ENCODE assay signal across 28 mouse cellular contexts in genomic region chr15:97819937-97820336, GRCm38 (mm10). TPM values are rescaled to one million over a fixed set of nuclear protein-coding genes. Genes with fewer than 3 reads are reported as not detected.
A peak's percentile ranks its signal among the peaks of the same experiment; 100 is the strongest.
DNase-seq lines count a peak whose midpoint lies in the region; ATAC-seq lines count a peak whose summit lies in the region.
"Had no signal": no experiment of that assay in that cellular context is flagged by ENCODE, and none has a peak within 500 bp of the region (broad histone marks: within the 10 kb centered on the region; RNA-seq: fewer than 3 reads in every experiment).

No protein-coding gene starts in this region.

- no peaks in the 10 kb centered on the region for H3K9me3 ChIP-seq in megakaryocyte, embryonic 14.5 days
- no peaks in the 10 kb centered on the region for H3K9me3 ChIP-seq in limb, embryonic 10.5 days (replicated peaks)
- H3K9me3 ChIP-seq in forebrain, embryonic 12.5 days = 0 out of 2 replicates have a peak, but pooled peaks cover 8% of the 10 kb centered on the region
- H3K9me3 ChIP-seq: embryonic facial prominence, embryonic 12.5 days; forebrain, embryonic 13.5 days; heart, embryonic 13.5 days; intestine, embryonic 15.5 days; limb, embryonic 13.5 days; lung, embryonic 15.5 days; midbrain, embryonic 13.5 days had no signal

- no peaks in the 10 kb centered on the region for H3K27me3 ChIP-seq in megakaryocyte, embryonic 14.5 days (replicated peaks)
- no peaks in the 10 kb centered on the region for H3K27me3 ChIP-seq in limb, embryonic 10.5 days (ENCODE audit: low read depth, poor library complexity, severe bottlenecking)
- H3K27me3 ChIP-seq in forebrain, embryonic 12.5 days = peaks cover 3% of the 10 kb centered on the region; the same call in 1 of the 2 replicates
- H3K27me3 ChIP-seq: CH12.LX; embryonic facial prominence, embryonic 12.5 days; forebrain, embryonic 13.5 days; heart, embryonic 13.5 days; intestine, embryonic 15.5 days; limb, embryonic 13.5 days; lung, embryonic 15.5 days; midbrain, embryonic 13.5 days had no signal

- 76% methylated on average over 9 of the region's 9 CpGs for WGBS in limb, embryonic 10.5 days
- WGBS in forebrain, embryonic 12.5 days = 85% methylated on average over 9 of the region's 9 CpGs

- H3K4me2 ChIP-seq in forebrain, embryonic 12.5 days = no peak overlapping the region
- H3K4me2 ChIP-seq: embryonic facial prominence, embryonic 12.5 days; forebrain, embryonic 13.5 days; intestine, embryonic 15.5 days; limb, embryonic 13.5 days; liver, embryonic 11.5 days; lung, embryonic 15.5 days; midbrain, embryonic 13.5 days had no signal

- H3K4me3 ChIP-seq in megakaryocyte, embryonic 14.5 days (replicated peaks) = peak overlapping the region; percentile 50
- H3K4me3 ChIP-seq in limb, embryonic 10.5 days = no peak overlapping the region
- no peak overlapping the region for H3K4me3 ChIP-seq in forebrain, embryonic 12.5 days (replicated peaks)
- H3K4me3 ChIP-seq: embryonic facial prominence, embryonic 12.5 days; forebrain, embryonic 13.5 days; heart, embryonic 13.5 days; intestine, embryonic 15.5 days; layer of hippocampus, adult 2 months; left cerebral cortex, adult 2 months; limb, embryonic 13.5 days; lung, embryonic 15.5 days; midbrain, embryonic 13.5 days had no signal

- no peak for ATAC-seq in megakaryocyte, adult 5-6 weeks (ENCODE audit: poor library complexity, severe bottlenecking)
- ATAC-seq in forebrain, embryonic 12.5 days (ENCODE audit: low FRiP score) = no peak
- ATAC-seq: forebrain, embryonic 13.5 days; intestine, embryonic 15.5 days; midbrain, embryonic 13.5 days had no signal

- H3K36me3 ChIP-seq in megakaryocyte, embryonic 14.5 days (replicated peaks; ENCODE audit: low read length) = peaks cover 16% of the 10 kb centered on the region
- H3K36me3 ChIP-seq in limb, embryonic 10.5 days = peaks cover 32% of the 10 kb centered on the region
- 0 out of 2 replicates have a peak, but pooled peaks cover 7% of the 10 kb centered on the region for H3K36me3 ChIP-seq in forebrain, embryonic 12.5 days (replicated peaks)
- H3K36me3 ChIP-seq: intestine, embryonic 15.5 days had no signal

- H3K9ac ChIP-seq in forebrain, embryonic 12.5 days = no peak overlapping the region
- H3K9ac ChIP-seq: embryonic facial prominence, embryonic 12.5 days; forebrain, embryonic 13.5 days; heart, embryonic 13.5 days; intestine, embryonic 15.5 days; limb, embryonic 13.5 days; lung, embryonic 15.5 days; midbrain, embryonic 13.5 days had no signal

- H3K4me1 ChIP-seq in megakaryocyte, embryonic 14.5 days = peaks cover 95% of the 10 kb centered on the region
- peaks cover 57% of the 10 kb centered on the region for H3K4me1 ChIP-seq in limb, embryonic 10.5 days
- peaks cover 28% of the 10 kb centered on the region for H3K4me1 ChIP-seq in forebrain, embryonic 12.5 days

- H3K27ac ChIP-seq in limb, embryonic 10.5 days = 0 out of 2 replicates have a peak overlapping the region, but pooled peaks have one; percentile 78
- H3K27ac ChIP-seq in forebrain, embryonic 12.5 days = no peak overlapping the region
- H3K27ac ChIP-seq: embryonic facial prominence, embryonic 12.5 days; forebrain, embryonic 13.5 days; layer of hippocampus, adult 2 months; left cerebral cortex, adult 2 months; limb, embryonic 13.5 days; lung, embryonic 15.5 days; midbrain, embryonic 13.5 days had no signal

- DNase-seq in heart, adult 11 months = peak; percentile 90
- no peak for DNase-seq in heart, postnatal 4 days
- peak; percentile 59 for DNase-seq in NIH3T3 (ENCODE audit: low read depth)
- DNase-seq in limb, embryonic 10.5 days (ENCODE audit: low spot score) = no peak
- no peak for DNase-seq in urinary bladder, postnatal 10 days (ENCODE audit: low spot score)
- DNase-seq: adrenal gland, postnatal 25 days; cerebellum, adult 2 months; cerebellum, postnatal 36 days; gastrocnemius, postnatal 14 days; heart, adult 18-20 months; heart, postnatal 10 days; kidney, adult 2 months; kidney, postnatal 36 days; lung, postnatal 36 days had no signal

RNA-seq across cellular contexts. Expression of gene Hdac7, which starts 24.4 kb away (rescaled TPM):
- total RNA-seq in heart, postnatal 4 days (2021) = 10 to 100 TPM; 51.6 to 52.0 TPM
- polyA plus RNA-seq in megakaryocyte, embryonic 14.5 days (2012; ENCODE audit: insufficient read depth, low replicate concordance) = 26.8 and 31.2 TPM in 2 replicates
- 15.6 and 17.2 TPM in 2 replicates for total RNA-seq in megakaryocyte, adult 5-6 weeks (2015)
- total RNA-seq in megakaryocyte, adult 5-6 weeks (2017) = 5.7 and 6.2 TPM in 2 replicates
- 28.5 and 32.1 TPM in 2 replicates for polyA plus RNA-seq in limb, embryonic 10.5 days (2016; fragmentation: Nextera tagmentation; extraction: Ambion mirVana)
- 23.7 and 24.1 TPM in 2 replicates for polyA plus RNA-seq in forebrain, embryonic 12.5 days (2016; fragmentation: Nextera tagmentation; extraction: Ambion mirVana)

RNA-seq across cellular contexts. Expression of gene Slc48a1, which starts 41.6 kb away (rescaled TPM):
- 10 to 100 TPM; 58.7 to 59.2 TPM for total RNA-seq in heart, postnatal 4 days (2021)
- polyA plus RNA-seq in megakaryocyte, embryonic 14.5 days (2012; ENCODE audit: insufficient read depth, low replicate concordance) = 58.7 and 61.4 TPM in 2 replicates
- total RNA-seq in megakaryocyte, adult 5-6 weeks (2015) = 42.3 and 47.1 TPM in 2 replicates
- 33.1 and 33.5 TPM in 2 replicates for total RNA-seq in megakaryocyte, adult 5-6 weeks (2017)
- 17.0 and 23.5 TPM in 2 replicates for polyA plus RNA-seq in limb, embryonic 10.5 days (2016; fragmentation: Nextera tagmentation; extraction: Ambion mirVana)
- 36.6 and 38.1 TPM in 2 replicates for polyA plus RNA-seq in forebrain, embryonic 12.5 days (2016; fragmentation: Nextera tagmentation; extraction: Ambion mirVana)

RNA-seq across cellular contexts. Expression of gene Rapgef3, which starts 52.2 kb away (rescaled TPM):
- total RNA-seq in heart, postnatal 4 days (2021) = 10 to 100 TPM; 32.7 to 33.4 TPM
- 2.3 and 4.5 TPM in 2 replicates for polyA plus RNA-seq in megakaryocyte, embryonic 14.5 days (2012; ENCODE audit: insufficient read depth, low replicate concordance)
- 0.02 TPM in 1 of 2 replicates, not detected in the other for total RNA-seq in megakaryocyte, adult 5-6 weeks (2015)
- 1.2 and 1.4 TPM in 2 replicates for total RNA-seq in megakaryocyte, adult 5-6 weeks (2017)
- polyA plus RNA-seq in limb, embryonic 10.5 days (2016; fragmentation: Nextera tagmentation; extraction: Ambion mirVana) = 6.4 and 6.7 TPM in 2 replicates
- polyA plus RNA-seq in forebrain, embryonic 12.5 days (2016; fragmentation: Nextera tagmentation; extraction: Ambion mirVana) = 6.2 and 6.3 TPM in 2 replicates

Comparison
In these comparisons a context has a peak if more than half of its experiments do, and no peak if none do; other contexts are left out.
1. DNase-seq: peak in heart, adult 11 months (single experiment) and NIH3T3 (single experiment); none in heart, postnatal 4 days (single experiment), limb, embryonic 10.5 days (single experiment) and urinary bladder, postnatal 10 days (single experiment).